ENCODE assay signal across 11 mouse cellular contexts in the genomic region with DNA sequence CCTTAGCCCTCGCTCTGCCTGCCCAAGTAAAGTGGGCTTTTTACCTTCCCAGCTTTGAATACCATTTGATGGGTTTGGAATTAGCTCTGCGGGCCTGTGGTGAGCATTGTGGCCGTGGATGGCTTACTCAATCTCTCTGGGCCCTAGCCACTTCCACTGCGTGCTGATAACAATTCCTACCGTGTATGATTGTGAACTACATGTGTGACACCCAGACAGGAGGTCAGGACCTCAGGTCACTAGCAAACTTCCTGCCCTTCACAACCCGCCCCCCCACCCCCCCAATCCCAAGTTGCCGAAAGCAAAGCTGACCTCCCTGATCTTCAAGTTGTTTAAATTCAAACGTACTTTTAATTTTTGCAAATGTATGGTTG.
A peak's percentile ranks its signal among the peaks of the same experiment; 100 is the strongest.
DNase-seq lines count a peak whose midpoint lies in the region; ATAC-seq and TF ChIP-seq lines count a peak whose summit lies in the region.
"Had no signal": no experiment of that assay in that cellular context is flagged by ENCODE, and none has a peak within 500 bp of the region (broad histone marks: within the 10 kb centered on the region; RNA-seq: fewer than 3 reads in every experiment).

No protein-coding gene starts in this region.

- H3K4me3 ChIP-seq in hindbrain, embryonic 10.5 days, result no peak overlapping the region
- H3K4me3 ChIP-seq in hindbrain, embryonic 16.5 days (ENCODE audit: low read length), result no peak overlapping the region
- H3K4me3 ChIP-seq in intestine, postnatal 0 days (ENCODE audit: low read depth, low read length), result no peak overlapping the region
- no peak overlapping the region for H3K4me3 ChIP-seq in midbrain, embryonic 15.5 days

- H3K4me2 ChIP-seq in hindbrain, embryonic 16.5 days (ENCODE audit: low read length), result no peak overlapping the region
- H3K4me2 ChIP-seq in intestine, postnatal 0 days (replicated peaks; ENCODE audit: low read depth), result no peak overlapping the region
- H3K4me2 ChIP-seq in midbrain, embryonic 15.5 days, result peak overlapping the region; percentile 42; the same call in 1 of the 2 replicates

- H3K9ac ChIP-seq in hindbrain, embryonic 16.5 days (ENCODE audit: low read depth, low read length), result no peak overlapping the region
- H3K9ac ChIP-seq in intestine, postnatal 0 days (ENCODE audit: low read depth, low read length), result no peak overlapping the region
- H3K9ac ChIP-seq in midbrain, embryonic 15.5 days, result no peak overlapping the region

- no peak overlapping the region for H3K27ac ChIP-seq in hindbrain, embryonic 10.5 days
- no peak overlapping the region for H3K27ac ChIP-seq in hindbrain, embryonic 16.5 days (ENCODE audit: low read depth, low read length)
- peak overlapping the region; percentile 54; the same call in 1 of the 2 replicates for H3K27ac ChIP-seq in intestine, postnatal 0 days (ENCODE audit: low read depth, low read length)
- no peak overlapping the region for H3K27ac ChIP-seq in midbrain, embryonic 15.5 days

- peaks cover 21% of the 10 kb centered on the region for H3K4me1 ChIP-seq in hindbrain, embryonic 10.5 days (replicated peaks)
- peaks cover 14% of the 10 kb centered on the region for H3K4me1 ChIP-seq in hindbrain, embryonic 16.5 days (ENCODE audit: control insufficient read depth, insufficient read depth, low read depth, low read length)
- no peaks in the 10 kb centered on the region; the same call in 1 of the 2 replicates for H3K4me1 ChIP-seq in intestine, postnatal 0 days (replicated peaks; ENCODE audit: control insufficient read depth, insufficient read depth, low read length)
- peaks cover 16% of the 10 kb centered on the region for H3K4me1 ChIP-seq in midbrain, embryonic 15.5 days

- no peak for ATAC-seq in hindbrain, embryonic 16.5 days
- no peak for ATAC-seq in intestine, postnatal 0 days
- no peak for ATAC-seq in midbrain, embryonic 15.5 days (replicated peaks)
- ATAC-seq: activated CD4-positive, CD25-positive, alpha-beta regulatory T cell, adult 4 months had no signal

- intact Hi-C loops in gastrocnemius, postnatal 14 days (cut with DNase I; ENCODE audit: low total_unique reads), result no loop called here

- no peaks in the 10 kb centered on the region for H3K9me3 ChIP-seq in hindbrain, embryonic 10.5 days
- no peaks in the 10 kb centered on the region for H3K9me3 ChIP-seq in hindbrain, embryonic 16.5 days (ENCODE audit: control insufficient read depth, low read length)
- no peaks in the 10 kb centered on the region for H3K9me3 ChIP-seq in intestine, postnatal 0 days (ENCODE audit: control insufficient read depth)
- H3K9me3 ChIP-seq in midbrain, embryonic 15.5 days, result no peaks in the 10 kb centered on the region

- WGBS in hindbrain, embryonic 10.5 days, result 52% methylated on average over 8 of the region's 8 CpGs
- WGBS in hindbrain, embryonic 16.5 days, result 49% methylated on average over 8 of the region's 8 CpGs
- WGBS in intestine, postnatal 0 days, result 57% methylated on average over 8 of the region's 8 CpGs
- WGBS in midbrain, embryonic 15.5 days, result 52% methylated on average over 8 of the region's 8 CpGs

- H3K36me3 ChIP-seq in hindbrain, embryonic 10.5 days, result no peaks in the 10 kb centered on the region
- no peaks in the 10 kb centered on the region; the same call in 1 of the 2 replicates for H3K36me3 ChIP-seq in hindbrain, embryonic 16.5 days (ENCODE audit: control insufficient read depth, insufficient read depth, low read length)
- H3K36me3 ChIP-seq in intestine, postnatal 0 days (ENCODE audit: control insufficient read depth, insufficient read depth), result no peaks in the 10 kb centered on the region
- no peaks in the 10 kb centered on the region for H3K36me3 ChIP-seq in midbrain, embryonic 15.5 days (replicated peaks)

- no peak for TF ChIP-seq CTCF in intestine, postnatal 0 days (IDR thresholded peaks at IDR 0.05; ENCODE audit: low read depth)

- DNase-seq in hindbrain, embryonic 10.5 days (ENCODE audit: low spot score), result peak; percentile 6
- DNase-seq in embryo, embryonic 9.5 days (ENCODE audit: extremely low spot score), result peak; percentile 19
- no peak for DNase-seq in adrenal gland, postnatal 10 days
- DNase-seq in cerebellum, postnatal 4 days (ENCODE audit: low spot score in 2 of 2), result no peak
- DNase-seq in gastrocnemius, postnatal 14 days, result no peak
- DNase-seq: cerebellum, adult 9-11 months; thymus, postnatal 4 days had no signal

- H3K27me3 ChIP-seq in hindbrain, embryonic 10.5 days (ENCODE audit: insufficient read depth, poor library complexity, severe bottlenecking), result peaks cover 8% of the 10 kb centered on the region; the same call in 1 of the 2 replicates
- H3K27me3 ChIP-seq in hindbrain, embryonic 16.5 days (replicated peaks; ENCODE audit: control insufficient read depth, insufficient read depth, low read length), result no peaks in the 10 kb centered on the region
- no peaks in the 10 kb centered on the region for H3K27me3 ChIP-seq in intestine, postnatal 0 days (replicated peaks; ENCODE audit: control insufficient read depth, insufficient read depth, low read length)
- H3K27me3 ChIP-seq in midbrain, embryonic 15.5 days (replicated peaks), result no peaks in the 10 kb centered on the region

Comparison
In these comparisons a context has a peak if more than half of its experiments do, and no peak if none do; other contexts are left out.
1. DNase-seq: peak in hindbrain, embryonic 10.5 days (single experiment) and embryo, embryonic 9.5 days (single experiment); none in adrenal gland, postnatal 10 days (single experiment), cerebellum, postnatal 4 days (0 of 2) and gastrocnemius, postnatal 14 days (single experiment).